Mouse (Mus musculus): ENCODE results near the gene Kif12.

DNA sequence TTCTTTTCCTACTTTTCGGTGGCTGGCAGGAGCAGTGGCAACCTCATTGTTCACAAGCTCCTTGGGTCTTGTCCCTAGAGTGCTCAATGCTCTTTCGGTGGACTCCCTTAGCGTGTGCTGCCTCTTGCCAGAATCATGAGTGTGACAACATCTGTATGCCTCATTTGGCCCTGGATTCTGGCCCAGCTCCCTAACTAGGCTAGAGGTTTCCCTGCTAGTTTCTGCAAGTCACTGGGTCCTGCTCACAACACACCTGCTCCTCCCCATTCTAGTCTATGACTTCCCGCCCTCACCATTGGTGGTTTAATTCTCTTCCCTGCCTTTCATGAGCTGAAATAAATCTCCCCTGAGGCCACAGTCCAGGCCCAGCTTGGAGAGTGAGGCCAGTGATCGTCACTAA lies 27.4 kb upstream of the Kif12 start:
- TF ChIP-seq POLR2A (IDR thresholded peaks at IDR 0.05; ENCODE audit: low read depth, low read length) (no peak), CTCF (IDR thresholded peaks at IDR 0.05; ENCODE audit: borderline replicate concordance, insufficient read depth, low read length) (no peak)
